Mouse (Mus musculus) monocyte, adult 5-6 weeks (primary cell): ENCODE measurements around the gene Pdia5. TPM values are rescaled to one million over a fixed set of nuclear protein-coding genes. Genes with fewer than 3 reads are reported as not detected.

ENCODE experiments used
- ATAC-seq: fragments of 153-309, 156-312 bp; replicated peaks from 2 replicates; pipeline ENCODE4 v1.8.0; 2017; ENCODE audit warnings: mild to moderate bottlenecking; ENCODE audit not compliant: low TSS enrichment, insufficient number of reproducible peaks, severe bottlenecking, poor library complexity, low FRiP score
- total RNA-seq: library from RNA; stranded (forward); fragments of 200-1000, 200-491, 200-594 nt; gene quantifications from 3 replicates; pipeline ENCODE4 v1.2.3, GENCODE M21; 2017

Pdia5 gene
- total RNA-seq, 1 experiment from 2014 or later: not detected

DNA sequence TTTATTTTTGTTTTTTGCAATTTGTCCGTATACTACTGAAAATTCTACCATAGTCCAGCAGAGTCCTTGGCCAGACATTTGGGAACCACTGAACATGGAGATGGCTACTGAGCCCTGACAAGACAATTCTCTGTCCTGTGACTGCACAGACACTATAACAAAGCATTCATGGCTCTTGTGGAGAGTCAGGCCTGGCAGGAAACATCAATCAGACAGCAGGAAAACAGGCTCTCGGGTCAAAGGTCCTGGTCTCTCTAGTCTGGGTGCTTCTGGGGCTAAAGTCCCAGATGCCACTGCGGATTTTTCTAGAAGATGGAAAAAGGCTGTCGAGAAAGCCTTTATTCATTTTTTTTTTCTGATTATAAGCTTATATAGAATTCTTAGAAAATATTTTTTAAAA lies 3.6 kb downstream of the Pdia5 start:
- no peak for ATAC-seq

DNA sequence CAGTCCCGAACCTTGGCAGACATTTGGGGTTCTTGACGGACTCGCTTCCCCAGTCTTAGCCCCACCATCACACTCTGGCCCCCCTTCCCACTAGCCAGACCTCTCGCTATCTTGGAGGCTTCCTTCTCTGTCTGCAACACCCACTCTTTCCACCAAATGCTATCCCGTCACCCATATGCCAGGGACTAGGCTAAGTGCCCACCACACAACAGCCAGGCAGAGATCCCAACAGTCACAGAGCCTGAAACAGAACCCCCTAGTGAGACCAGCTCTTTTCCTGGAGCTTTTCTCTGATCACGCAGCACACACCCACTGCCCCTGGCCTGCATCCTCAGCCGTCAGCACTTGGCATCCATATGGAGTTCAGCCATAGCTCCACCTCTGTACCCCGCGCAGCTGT lies 5.0 kb downstream of the Pdia5 start:
- no peak for ATAC-seq

DNA sequence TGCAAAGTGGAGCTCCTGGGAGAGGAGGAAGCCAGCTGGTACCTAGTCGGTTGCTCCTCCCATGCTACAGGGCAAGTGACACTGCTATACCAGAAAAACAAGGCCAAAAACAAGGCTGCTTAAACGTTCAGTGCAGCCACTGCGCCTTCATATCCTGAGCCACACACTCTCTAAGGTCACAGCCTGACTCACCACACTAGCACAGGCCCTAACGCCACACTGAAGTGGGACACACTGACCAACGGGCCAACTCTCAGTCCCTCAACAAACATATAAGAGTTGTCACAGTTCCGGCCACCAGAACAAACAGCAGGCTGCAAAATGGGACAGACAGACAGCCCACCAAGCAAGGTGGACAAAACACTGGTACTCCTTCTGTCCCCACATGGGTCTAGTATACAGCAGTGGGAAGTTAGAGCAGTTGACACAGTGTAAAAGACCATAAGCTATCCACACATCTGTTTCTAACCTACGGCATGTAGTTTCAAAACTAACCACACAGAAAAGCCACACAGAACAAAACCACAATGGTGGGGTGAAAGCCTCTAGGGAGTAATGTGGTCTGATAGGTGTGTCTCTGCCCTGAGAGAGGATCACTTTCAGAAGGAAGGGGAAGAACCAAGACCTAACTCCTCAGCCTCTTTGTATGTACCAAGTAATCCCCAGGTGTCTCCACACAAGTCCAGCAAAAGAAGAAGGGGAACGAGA lies 6.0 kb downstream of the Pdia5 start:
- ATAC-seq: no peak

- ATAC-seq: no peak
These were observed 6.6 kb downstream of the Pdia5 start for GRCm38 (mm10) chr16:35484105-35484504.

GRCm38 (mm10) chr16:35479301-35479700 lies 11.4 kb downstream of the Pdia5 start:
- ATAC-seq: no peak

- ATAC-seq: no peak
These were observed 13.4 kb downstream of the Pdia5 start for GRCm38 (mm10) chr16:35477273-35477672.

DNA sequence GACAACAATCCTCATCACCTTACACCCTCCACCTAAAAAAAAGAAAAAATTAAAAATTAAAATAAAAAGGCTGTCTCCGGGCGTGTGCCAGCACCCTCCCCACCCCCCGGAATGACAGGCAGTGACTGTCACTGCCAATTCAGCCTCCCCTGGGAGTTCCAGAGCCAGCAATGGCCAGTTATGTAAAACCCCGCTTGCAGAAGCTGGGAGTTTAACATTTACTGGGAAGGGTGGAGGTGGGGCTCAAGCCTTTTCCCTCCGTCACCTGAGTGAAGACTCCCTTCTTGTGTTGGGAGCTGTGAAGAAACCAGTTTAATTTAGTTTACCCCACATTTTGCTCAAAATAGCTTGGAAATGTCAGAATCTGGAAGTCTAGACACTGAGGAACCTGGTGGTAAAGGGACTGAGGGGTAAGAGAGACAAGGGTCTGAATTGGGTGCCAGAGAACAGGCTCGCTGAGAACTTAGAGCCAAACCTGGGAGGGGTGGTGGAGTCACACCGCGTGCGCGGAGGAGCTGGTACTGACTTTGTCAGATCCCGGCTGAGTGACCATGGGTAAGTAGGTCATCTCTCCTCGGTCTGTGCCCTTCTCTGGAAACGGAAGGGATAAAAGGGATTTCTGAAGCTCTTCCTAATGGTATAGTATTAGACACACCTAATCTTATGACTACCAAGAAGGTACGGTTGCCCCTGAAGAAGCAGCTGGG lies 18.0 kb downstream of the Pdia5 start:
- ATAC-seq: no peak

DNA sequence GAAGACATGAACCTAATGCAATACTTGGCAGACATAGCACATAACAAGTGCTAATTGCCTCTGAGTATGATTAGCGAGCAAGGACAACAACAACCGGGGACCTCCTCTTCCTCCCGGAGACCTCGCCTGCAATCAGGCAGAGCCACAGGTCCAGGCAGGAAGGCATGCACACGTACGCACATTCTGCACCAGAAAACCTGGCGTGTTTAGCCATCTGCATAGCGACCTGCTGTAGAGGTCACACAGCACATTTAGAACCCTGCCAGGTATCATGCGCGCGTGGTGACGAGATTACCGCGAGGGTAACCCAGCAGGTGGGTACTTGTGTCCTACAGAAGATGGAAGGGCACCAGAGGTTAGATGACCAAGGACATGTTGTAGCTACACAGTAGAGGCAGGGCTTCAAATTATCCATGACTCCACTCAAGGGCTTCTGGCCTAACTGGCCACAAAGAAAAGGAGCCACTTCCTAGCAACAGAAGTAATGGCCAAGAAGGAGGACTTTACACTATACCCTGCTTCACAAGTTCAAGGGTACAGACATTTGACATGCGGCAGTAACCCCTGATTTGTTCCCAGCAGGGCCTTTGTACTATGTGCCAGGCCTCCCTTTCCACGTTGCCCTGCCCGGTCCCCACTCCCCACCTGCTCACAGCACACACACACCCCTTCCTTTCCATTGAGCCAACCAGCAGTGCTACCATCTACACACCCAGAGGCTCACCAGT lies 18.7 kb downstream of the Pdia5 start:
- ATAC-seq: no peak

DNA sequence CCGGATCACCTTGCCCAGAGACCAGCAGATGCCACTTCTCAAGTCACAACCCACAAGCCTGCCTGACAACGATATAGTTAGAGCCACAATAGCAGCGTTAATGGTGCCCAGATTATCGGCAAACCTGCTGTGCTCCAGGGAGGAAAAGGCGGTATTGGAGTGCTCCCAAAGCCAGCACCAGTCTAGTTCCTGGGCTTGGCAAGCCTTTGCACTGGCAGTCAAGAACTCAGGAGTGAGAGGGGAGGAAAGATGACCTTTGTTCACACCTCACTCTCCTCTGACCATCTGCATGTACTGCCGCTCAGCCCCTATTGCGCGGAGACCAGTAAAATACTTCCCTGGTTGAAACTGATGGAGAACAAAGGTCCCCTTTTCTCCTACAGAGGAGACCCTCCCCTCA lies 19.7 kb downstream of the Pdia5 start:
- no peak for ATAC-seq

GRCm38 (mm10) chr16:35470096-35470495 lies 20.6 kb downstream of the Pdia5 start:
- ATAC-seq: no peak

GRCm38 (mm10) chr16:35469016-35469415 lies 21.7 kb downstream of the Pdia5 start:
- ATAC-seq: no peak

DNA sequence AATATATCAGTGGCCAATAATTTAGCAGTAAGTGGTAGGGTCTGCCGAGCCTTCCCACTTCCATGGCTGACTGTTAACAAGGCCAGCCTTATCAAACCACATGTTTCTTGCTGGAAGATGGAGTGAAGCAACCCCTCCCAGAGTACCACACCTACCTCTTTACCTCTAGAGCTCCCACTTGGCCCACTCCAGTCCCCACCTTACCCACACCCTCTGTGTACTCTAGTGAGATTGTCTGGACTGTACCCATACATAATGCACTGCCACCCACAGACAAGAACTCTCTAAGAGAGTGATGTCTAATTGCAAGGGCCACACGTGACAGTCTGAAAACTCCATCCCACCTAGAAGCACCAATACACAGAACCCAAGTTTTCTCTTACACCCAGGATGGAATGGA lies 23.6 kb downstream of the Pdia5 start:
- ATAC-seq: no peak

- ATAC-seq: no peak
These were observed 24.8 kb downstream of the Pdia5 start for GRCm38 (mm10) chr16:35465808-35466351.

GRCm38 (mm10) chr16:35464686-35465308 lies 25.9 kb downstream of the Pdia5 start:
- ATAC-seq: no peak

DNA sequence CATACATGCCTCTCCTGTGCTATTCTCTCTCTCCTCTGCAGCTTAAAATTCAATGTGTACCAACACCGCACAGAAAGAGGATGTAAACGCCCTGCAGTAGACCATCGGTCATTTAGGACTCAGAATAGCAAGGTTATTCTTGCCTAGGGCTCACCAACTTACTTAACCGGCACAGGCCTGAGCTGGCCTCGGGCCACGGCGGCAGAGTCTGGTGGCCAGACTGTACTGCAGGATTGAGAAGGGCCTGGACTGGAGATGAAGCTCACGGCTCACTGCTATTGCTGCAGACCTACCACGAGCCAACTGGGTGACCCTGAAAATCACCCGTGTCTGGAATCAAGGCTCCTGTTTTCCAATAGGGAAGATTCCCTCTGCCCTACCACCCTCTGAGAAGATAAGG lies 27.0 kb downstream of the Pdia5 start:
- no peak for ATAC-seq

DNA sequence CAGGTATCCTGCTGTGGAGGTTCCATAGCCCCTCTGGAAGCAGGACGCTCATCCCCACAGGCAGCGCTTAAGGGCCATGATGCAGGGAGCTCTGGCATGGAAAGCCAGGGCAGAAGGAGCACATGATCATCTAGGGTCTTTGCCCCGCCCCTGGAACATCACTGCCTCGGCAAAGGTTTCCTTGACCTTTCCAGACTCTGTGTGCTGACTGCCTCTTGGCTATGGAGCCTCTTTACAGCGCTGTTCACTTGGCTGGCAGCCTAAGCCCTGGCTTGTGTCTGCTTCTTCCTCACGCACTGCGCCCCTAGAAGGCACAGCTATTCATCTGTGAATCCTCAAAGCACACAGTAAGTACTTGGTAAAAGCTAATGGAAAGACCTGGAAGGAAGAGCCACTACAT lies 27.7 kb downstream of the Pdia5 start:
- ATAC-seq: no peak

- no peak for ATAC-seq
These were observed 31.1 kb downstream of the Pdia5 start for GRCm38 (mm10) chr16:35459584-35459983.

GRCm38 (mm10) chr16:35458297-35458696 lies 32.4 kb downstream of the Pdia5 start:
- no peak for ATAC-seq

GRCm38 (mm10) chr16:35457488-35457887 lies 33.2 kb downstream of the Pdia5 start:
- no peak for ATAC-seq
